Mouse (Mus musculus) left cerebral cortex, postnatal 10 days (tissue): ENCODE measurements around the gene Cacna1e. TPM values are rescaled to one million over a fixed set of nuclear protein-coding genes. Genes with fewer than 3 reads are reported as not detected.

Experiments
- DNase-seq, 2 experiments: peaks; one replicate each; pipeline ENCODE4 v3.0.0; 2021 to 2022; ENCODE audit warnings: low spot score in 2 of 2, mixed read lengths in 1 of 2; ENCODE audit errors: extremely low spot score in 1 of 2
- intact Hi-C: fragments of 180-260 bp; cut with DNase I; formaldehyde crosslinking; loops from one replicate; pipeline ENCODE4 v1.15.1; 2025
- total RNA-seq, 2 experiments: library from RNA; stranded (reverse); gene quantifications; 2 replicates each; pipeline ENCODE4 v1.2.3; 2021

The Cacna1e gene
- total RNA-seq, 2 experiments from 2014 or later = 141 TPM

DNA sequence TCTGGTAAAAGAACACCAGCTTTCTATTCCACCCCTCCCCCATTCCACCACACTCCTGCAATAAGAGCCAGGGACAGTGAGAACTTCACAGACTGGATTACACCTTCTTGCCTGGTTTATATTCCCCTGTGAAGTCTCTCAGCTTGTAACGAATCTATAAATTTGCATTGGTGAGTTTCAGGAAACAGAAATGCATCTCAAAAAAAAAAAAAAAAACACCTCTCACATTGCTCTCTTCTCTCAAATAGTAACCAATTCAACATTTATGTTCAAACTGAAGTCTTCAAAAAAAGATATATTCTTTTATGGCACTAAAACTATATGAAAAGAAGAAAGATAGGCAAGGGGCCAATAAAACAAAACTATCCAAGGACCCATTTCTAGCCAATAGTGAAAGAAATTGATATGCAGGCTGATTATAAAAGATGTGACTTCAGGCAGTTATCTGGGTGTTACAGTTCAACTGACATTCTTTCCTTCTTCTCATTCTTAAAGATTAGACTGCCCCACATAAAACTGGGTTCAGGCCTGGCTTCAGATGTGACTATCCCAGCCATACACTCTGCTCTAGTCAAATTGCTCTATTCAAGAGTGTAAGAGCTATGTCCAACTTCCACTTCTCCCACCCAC, 200.7 kb downstream of the Cacna1e start:
- DNase-seq = no peak
- intact Hi-C loops = no loop called here

DNA sequence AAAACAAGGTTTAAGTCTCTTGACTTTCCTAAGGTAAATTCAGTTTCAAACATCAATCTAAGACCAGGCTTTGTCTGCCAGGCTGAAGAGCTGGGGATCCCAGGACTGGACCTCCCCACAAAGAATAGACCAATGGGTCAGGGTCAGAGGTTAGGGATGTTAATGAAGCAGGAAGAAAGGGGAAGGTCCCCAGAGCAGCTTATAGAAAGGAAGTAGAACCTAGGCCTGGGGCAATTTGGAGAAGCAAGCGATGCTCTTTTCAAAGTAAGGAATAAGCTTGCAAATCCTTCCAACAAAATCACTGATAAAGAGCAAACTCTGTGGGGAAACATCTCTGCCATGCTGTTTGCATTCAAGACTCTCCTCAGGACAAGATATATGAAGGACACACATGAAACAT, 205.3 kb downstream of the Cacna1e start:
- no peak for DNase-seq
- intact Hi-C loops = no loop called here

DNA sequence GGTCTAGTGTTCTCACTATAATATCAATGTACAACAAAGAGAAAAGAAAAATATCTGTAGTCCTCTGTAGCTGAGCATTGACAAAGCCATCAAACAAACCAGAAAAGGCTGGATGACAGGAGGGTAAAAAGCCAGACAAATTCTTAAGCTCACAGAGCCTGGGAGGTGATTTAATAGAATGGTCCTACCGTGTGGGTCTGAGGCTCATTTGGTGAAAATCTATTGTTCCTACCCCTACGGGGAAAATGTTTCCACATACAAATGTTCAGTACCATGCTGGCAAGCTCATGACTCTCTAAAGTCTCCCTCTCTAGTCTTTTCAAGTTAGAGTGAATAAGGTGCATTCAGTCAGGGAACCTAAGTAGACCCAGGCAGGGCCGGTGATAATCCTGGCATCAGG, 206.2 kb downstream of the Cacna1e start:
- no peak for DNase-seq
- intact Hi-C loops = no loop called here

- intact Hi-C loops = no loop called here
Measured at GRCm38 (mm10) chr1:154677677-154678076, 206.6 kb downstream of the Cacna1e start.

GRCm38 (mm10) chr1:154663721-154664120, 220.6 kb downstream of the Cacna1e start:
- DNase-seq = no peak
- intact Hi-C loops = no loop called here

More at GRCm38 (mm10) chr1:154677677-154678076, 206.6 kb downstream of the Cacna1e start:
- DNase-seq = no peak

DNA sequence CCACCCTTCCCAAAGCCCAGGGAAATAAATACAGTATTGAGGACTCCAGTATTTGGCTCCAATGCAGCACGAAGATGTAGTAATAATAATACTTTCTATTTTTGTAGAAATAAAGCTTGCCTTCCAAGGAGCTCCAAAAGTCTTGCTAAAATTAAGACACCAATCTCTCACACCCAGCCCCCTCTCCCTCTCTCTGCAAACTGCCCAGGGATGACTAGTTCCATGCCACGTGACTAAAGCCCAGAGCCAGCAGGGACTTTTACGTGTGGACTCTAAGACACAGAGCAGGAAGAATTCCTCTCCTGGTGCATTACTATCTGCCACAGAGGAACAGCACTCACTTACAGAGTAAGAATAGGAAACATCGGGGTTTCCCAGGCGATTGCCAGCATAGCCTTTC, 222.3 kb downstream of the Cacna1e start:
- peak; percentile 53 to 57 for DNase-seq
- intact Hi-C loops = no loop called here

DNA sequence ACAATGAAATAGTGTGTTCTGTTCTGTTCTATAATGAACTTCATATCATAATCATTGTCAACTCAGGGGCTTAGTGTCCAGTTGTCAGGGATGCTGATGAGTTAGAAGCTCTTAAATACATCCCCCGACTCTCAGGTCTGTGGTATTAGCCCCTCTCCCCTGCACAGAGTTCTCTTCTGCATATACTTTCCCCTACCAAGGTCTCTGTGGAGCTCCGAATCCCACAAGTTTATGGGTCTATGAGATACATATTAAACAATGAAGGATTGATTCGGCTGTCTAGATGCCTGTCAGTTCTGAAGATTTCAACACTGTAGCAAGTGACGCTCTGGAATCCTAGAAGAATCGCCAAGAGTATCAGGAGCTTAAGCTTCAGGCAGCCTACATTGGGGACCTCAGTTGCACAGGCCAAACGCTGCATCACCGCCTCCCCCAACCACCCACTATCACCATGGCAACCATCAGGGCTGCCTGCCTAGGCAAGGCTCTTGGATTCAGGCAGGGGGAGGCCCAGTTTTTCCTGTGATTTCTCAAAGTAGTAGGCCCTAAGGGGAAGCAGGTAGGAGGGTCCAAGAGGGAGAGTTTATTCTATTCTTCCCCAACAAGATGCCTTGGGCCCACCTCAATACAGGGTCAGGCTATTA, 223.0 kb downstream of the Cacna1e start:
- intact Hi-C loops = no loop called here
- DNase-seq = peak; percentile 77 to 80

DNA sequence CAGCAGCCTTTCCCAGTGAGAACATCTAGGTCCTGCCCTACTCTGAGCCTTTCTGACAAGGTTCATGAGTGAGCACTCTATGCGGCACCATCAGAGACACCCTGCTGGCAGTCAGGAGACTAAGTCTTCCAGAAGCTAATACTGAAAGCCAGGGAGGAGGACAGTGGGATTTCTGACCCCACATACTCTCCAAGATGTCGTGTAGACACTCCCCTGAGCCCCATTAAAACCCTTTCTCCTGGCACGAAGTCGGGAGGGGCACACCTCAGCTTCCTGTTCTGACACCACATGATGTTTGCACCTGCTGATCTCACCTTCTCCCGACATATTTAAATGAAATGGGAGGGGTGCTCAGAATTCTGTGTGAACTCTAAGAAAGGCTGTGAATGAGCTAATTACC, 226.9 kb downstream of the Cacna1e start:
- intact Hi-C loops = no loop called here
- DNase-seq = no peak

- intact Hi-C loops = no loop called here
- DNase-seq = no peak
Measured at GRCm38 (mm10) chr1:154653951-154654350, 230.3 kb downstream of the Cacna1e start.

GRCm38 (mm10) chr1:154646156-154646950, 237.9 kb downstream of the Cacna1e start:
- DNase-seq = no peak
- intact Hi-C loops = no loop called here

- no peak for DNase-seq
- intact Hi-C loops = no loop called here
Measured at GRCm38 (mm10) chr1:154637821-154638220, 246.5 kb downstream of the Cacna1e start.

GRCm38 (mm10) chr1:154635766-154636165, 248.5 kb downstream of the Cacna1e start:
- intact Hi-C loops = no loop called here
- DNase-seq = no peak

- intact Hi-C loops = no loop called here
- DNase-seq = no peak
Measured at GRCm38 (mm10) chr1:154632886-154633285, 251.4 kb downstream of the Cacna1e start.

GRCm38 (mm10) chr1:154622666-154623653, 261.3 kb downstream of the Cacna1e start:
- intact Hi-C loops = no loop called here
- DNase-seq = no peak

- intact Hi-C loops = no loop called here
Measured at GRCm38 (mm10) chr1:154617743-154618455, 266.4 kb downstream of the Cacna1e start.

GRCm38 (mm10) chr1:154615759-154616158, 268.5 kb downstream of the Cacna1e start:
- DNase-seq = no peak
- intact Hi-C loops = no loop called here

More at GRCm38 (mm10) chr1:154617743-154618455, 266.4 kb downstream of the Cacna1e start:
- DNase-seq = peak in 1 of 2 experiments; percentile 73

DNA sequence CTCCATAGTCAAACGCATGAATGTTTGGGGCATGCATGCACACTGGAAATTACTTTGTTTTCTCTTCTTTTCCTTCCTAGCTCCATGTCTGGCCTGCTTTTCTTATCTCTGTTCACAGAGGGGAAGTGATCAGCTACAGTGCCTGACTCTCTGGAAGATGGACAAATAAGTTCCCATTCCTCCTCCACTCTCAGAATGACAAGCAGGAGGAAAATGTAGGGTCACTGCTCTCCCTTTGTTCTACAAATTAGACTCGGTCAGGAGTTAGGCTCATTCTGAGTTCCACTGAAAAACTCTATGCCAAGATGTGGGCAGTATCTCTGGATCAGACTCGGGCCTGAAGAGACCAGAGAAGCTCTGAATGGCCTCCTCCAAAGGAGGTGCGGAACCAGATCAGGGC, 275.8 kb downstream of the Cacna1e start:
- intact Hi-C loops = no loop called here
- DNase-seq = no peak

DNA sequence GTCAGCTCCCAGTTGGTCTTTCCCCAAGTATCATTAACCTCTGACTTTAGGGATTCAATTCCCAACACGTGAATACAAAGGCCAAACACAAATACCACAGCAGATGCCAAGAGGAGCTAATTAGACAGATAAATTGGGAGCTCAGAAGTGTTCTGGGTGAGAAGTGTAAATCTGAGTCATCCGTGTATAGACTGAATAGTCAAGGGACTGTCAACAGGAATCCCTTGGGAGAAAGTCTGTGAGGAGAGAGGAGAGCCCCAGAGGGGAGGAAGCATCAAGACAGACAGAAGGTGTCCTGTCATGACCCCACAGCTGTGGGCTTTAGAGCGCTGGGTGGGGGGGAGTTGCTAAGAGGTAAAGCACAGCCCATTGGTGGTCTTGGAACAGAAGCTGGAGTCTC, 276.9 kb downstream of the Cacna1e start:
- DNase-seq = no peak

More for the DNA sequence above, 276.9 kb downstream of the Cacna1e start:
- intact Hi-C loops = no loop called here
